Mouse (Mus musculus): ENCODE measurements at regions not wholly inside any gene's neighbourhood (a gene's known extent, or its start where the extent isn't known, plus 50 kb on each side); places are given as distances from the start of the nearest gene placed in this dataset.

GRCm38 (mm10) chr11:19463730-19464358, 445.1 kb upstream of the Meis1 start:
- DNase-seq (ENCODE audit: low read depth, low spot score) = no peak

- DNase-seq (ENCODE audit: low read depth, low spot score) = no peak
Measured at GRCm38 (mm10) chr11:19468373-19468772, 449.6 kb upstream of the Meis1 start.

GRCm38 (mm10) chr11:19468803-19469202, 450.0 kb upstream of the Meis1 start:
- no peak for DNase-seq (ENCODE audit: low read depth, low spot score)

- no peak for DNase-seq (ENCODE audit: low read depth, low spot score)
Measured at GRCm38 (mm10) chr11:19470648-19471341, 452.0 kb upstream of the Meis1 start.

- DNase-seq (ENCODE audit: low read depth, low spot score) = no peak
Measured at GRCm38 (mm10) chr11:19475068-19475786, 448.9 kb upstream of the Spred2 start.

- no peak for DNase-seq (ENCODE audit: low read depth, low spot score)
Measured at GRCm38 (mm10) chr11:19493089-19493756, 431.0 kb upstream of the Spred2 start.

GRCm38 (mm10) chr11:19521721-19522120, 402.5 kb upstream of the Spred2 start:
- DNase-seq (ENCODE audit: low read depth, low spot score) = no peak

- no peak for DNase-seq (ENCODE audit: low read depth, low spot score)
Measured at GRCm38 (mm10) chr11:19523853-19524487, 400.2 kb upstream of the Spred2 start.

- no peak for DNase-seq (ENCODE audit: low read depth, low spot score)
Measured at GRCm38 (mm10) chr11:19529126-19529525, 395.0 kb upstream of the Spred2 start.

- no peak for DNase-seq (ENCODE audit: low read depth, low spot score)
Measured at GRCm38 (mm10) chr11:19530652-19531051, 393.5 kb upstream of the Spred2 start.

- no peak for DNase-seq (ENCODE audit: low read depth, low spot score)
Measured at GRCm38 (mm10) chr11:19531255-19532003, 392.7 kb upstream of the Spred2 start.

GRCm38 (mm10) chr11:19532867-19533266, 391.3 kb upstream of the Spred2 start:
- no peak for DNase-seq (ENCODE audit: low read depth, low spot score)

- DNase-seq (ENCODE audit: low read depth, low spot score) = no peak
Measured at GRCm38 (mm10) chr11:19533701-19534100, 390.5 kb upstream of the Spred2 start.

GRCm38 (mm10) chr11:19535215-19535614, 389.0 kb upstream of the Spred2 start:
- no peak for DNase-seq (ENCODE audit: low read depth, low spot score)

GRCm38 (mm10) chr11:19546226-19546625, 377.9 kb upstream of the Spred2 start:
- no peak for DNase-seq (ENCODE audit: low read depth, low spot score)

- DNase-seq (ENCODE audit: low read depth, low spot score) = no peak
Measured at GRCm38 (mm10) chr11:19554316-19554946, 369.7 kb upstream of the Spred2 start.

- DNase-seq (ENCODE audit: low read depth, low spot score) = no peak
Measured at GRCm38 (mm10) chr11:19554947-19555770, 369.0 kb upstream of the Spred2 start.

- no peak for DNase-seq (ENCODE audit: low read depth, low spot score)
Measured at GRCm38 (mm10) chr11:19560452-19560851, 363.7 kb upstream of the Spred2 start.

GRCm38 (mm10) chr11:19562668-19563067, 361.5 kb upstream of the Spred2 start:
- DNase-seq (ENCODE audit: low read depth, low spot score) = no peak

- no peak for DNase-seq (ENCODE audit: low read depth, low spot score)
Measured at GRCm38 (mm10) chr11:19585228-19585627, 338.9 kb upstream of the Spred2 start.
